Mouse (Mus musculus) testis, postnatal 14 days (tissue): ENCODE results near the gene Gmpr.
A peak's percentile ranks its signal among the peaks of the same experiment; 100 is the strongest.
"Not testable (repeated sequence)": the region's sequence is repeated elsewhere in the genome, so short reads cannot be mapped to it uniquely, and the experiment has no call there.

Experiments
- DNase-seq: peaks from one replicate; pipeline ENCODE4 v3.0.0; 2021; ENCODE audit warnings: low spot score

Gene Gmpr

DNA sequence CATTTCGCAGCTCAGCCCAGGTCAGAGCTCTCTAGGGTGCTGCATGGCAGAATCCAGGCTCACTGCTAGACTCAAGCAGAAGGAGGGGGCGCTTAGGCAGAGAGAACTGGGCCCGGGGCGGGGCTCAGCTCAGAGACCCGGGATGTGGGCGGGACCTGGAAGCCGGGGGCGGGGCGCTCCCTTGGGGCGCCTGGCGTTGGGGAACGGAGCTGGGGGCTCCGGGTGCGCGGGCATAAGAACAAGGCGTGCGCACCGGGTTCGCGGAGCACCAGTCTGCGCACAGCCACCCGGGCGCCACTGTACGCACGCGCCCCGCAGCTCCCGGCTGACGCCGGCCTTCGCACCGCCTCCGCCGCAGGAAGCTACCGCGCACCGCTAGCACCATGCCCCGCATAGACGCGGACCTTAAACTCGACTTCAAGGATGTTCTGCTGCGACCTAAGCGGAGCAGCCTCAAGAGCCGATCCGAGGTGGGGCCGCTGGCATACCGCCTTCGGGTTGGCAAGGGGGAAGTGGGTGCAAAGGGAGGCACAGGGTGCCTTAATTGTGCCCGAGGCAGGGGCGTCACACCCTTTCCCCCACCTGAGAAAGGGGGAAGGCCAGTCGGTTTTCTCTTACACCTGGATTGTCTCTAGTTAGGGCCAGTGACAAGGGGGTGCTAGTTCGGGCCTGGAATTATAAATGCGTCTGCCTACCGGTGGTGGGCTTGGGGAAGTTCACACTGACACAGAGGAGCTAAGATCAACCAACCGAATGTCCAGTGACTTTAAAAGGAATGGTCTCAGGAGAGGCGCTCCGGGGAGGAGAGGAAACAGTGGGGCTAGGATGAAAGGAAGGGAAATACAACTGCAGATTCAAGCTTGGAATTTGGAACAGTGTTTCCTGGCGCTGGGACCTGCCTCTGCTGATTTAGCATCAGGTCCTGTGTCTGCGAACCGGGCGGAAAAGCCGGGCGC is at the start of gene Gmpr:
Gmpr (plus strand) TSS at position 171 of the 956 bp plus-strand sequence.
- DNase-seq, result peak; percentile 72

DNA sequence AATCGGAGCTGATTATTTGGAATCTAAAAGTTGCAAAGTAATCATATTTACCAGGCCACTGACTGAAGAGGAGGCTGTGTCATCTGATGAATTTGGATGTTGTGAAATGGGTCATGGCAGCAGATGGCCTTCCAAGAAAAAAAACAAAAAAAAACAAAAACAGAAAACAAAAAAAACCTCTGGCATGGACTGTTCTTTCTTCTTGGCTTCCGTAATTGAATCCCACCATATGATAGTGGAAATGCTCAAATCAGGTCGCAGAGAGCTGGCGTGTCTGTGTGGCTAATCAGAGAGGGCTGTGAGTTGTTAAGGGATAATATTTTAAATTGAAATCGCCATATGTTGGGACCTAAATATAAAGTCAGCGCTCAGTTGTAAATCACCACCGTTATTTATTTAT is 49.8 kb upstream of the Gmpr start:
- DNase-seq, result no peak

DNA sequence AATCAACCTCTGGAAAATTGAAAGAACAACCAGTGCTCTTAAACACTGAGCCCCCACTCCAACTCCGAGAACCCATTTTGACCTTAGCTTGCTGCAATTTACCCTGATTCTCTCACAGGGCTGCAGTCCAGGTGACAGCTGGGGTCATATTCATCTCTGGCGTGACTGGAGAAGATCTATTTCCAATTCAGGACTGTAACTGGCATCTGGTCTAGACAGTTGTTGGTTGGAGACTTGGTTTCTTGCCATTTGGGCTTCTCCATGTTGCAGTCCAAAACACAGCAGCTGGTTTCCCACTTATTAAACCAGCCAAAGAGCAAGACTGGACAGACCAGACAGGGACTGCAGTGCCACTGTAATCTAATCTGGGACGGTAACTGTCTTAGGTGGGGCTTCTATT is 47.1 kb upstream of the Gmpr start:
- DNase-seq, result no peak

DNA sequence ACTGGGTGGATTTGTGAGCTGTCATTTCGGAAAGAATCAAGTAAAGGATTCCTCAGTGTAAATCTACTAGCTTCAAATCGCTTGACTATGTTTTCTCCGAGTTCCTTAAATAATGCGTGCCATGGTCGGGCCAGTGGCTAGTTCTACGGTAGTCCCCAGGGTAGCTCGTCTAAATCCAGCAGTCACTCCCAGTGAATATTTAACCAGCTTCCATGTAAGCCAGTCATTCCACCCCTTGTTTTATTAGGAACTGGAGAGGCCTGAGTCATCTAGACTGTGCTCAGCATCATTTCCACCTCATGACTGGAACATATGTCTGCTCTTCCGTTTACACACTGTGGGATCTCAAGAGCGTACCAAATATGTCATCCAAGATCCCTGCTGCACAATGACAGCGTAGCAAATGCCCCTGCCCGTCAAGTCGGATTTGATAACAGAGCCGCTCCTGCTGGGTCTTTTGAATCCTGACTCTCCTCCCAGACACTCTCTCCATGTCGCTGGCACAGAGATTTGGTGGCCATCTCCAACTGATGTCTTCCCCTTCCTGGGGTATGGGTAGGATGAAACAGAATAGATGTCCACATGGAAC is 45.8 kb upstream of the Gmpr start:
- DNase-seq, result no peak

- no peak for DNase-seq
Observed at GRCm38 (mm10) chr13:45465616-45466015, 41.6 kb upstream of the Gmpr start.

- no peak for DNase-seq
Observed at GRCm38 (mm10) chr13:45466031-45466519, 41.2 kb upstream of the Gmpr start.

- no peak for DNase-seq
Observed at GRCm38 (mm10) chr13:45468751-45469150, 38.5 kb upstream of the Gmpr start.

- DNase-seq, result no peak
Observed at GRCm38 (mm10) chr13:45469481-45470301, 37.6 kb upstream of the Gmpr start.

GRCm38 (mm10) chr13:45473311-45473710 is 33.9 kb upstream of the Gmpr start:
- DNase-seq, result no peak

- DNase-seq, result no peak
Observed at GRCm38 (mm10) chr13:45475297-45475696, 31.9 kb upstream of the Gmpr start.

GRCm38 (mm10) chr13:45477183-45477582 is 30.1 kb upstream of the Gmpr start:
- DNase-seq, result no peak

DNA sequence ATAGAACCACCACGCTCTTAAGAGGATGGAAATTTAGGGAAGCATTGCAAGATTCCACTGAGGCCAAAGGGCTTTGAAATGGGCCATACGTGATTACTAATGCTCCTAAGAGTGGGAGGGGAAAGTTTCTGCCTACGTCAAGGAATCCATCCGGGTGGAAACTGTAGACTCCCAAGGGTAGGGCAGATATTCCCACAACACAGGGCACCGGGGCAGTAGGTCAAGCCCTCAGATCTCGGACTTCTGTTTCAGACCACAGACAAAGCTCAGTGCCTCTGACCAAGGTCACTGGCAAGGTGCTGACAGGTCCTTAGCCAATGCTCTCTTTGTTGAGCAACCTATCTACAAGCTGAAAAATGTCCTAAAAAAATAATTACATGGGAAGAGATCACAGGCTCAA is 27.3 kb upstream of the Gmpr start:
- DNase-seq, result no peak

- DNase-seq, result no peak
Observed at GRCm38 (mm10) chr13:45483215-45483614, 24.0 kb upstream of the Gmpr start.

- DNase-seq, result not testable (repeated sequence)
Observed at GRCm38 (mm10) chr13:45483949-45484348, 23.3 kb upstream of the Gmpr start.

DNA sequence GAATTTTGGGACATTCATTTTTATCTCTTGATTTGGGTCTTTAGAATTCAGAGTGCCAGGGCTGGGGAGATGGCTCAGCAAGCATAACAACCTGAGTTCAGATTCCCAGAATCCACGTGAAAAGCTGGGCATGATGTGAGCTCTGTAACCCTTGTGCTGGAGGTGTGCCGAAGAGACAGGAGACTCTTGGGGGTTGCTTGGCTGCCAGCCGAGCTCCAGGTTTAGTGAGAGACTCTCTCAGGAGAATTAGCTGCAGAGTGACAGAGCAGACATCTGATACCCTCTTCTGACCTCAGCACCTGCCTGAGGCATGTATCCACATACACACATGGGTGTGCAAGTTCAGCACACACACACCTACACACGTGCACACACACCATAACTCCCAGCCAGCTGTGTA is 21.6 kb upstream of the Gmpr start:
- DNase-seq, result no peak

GRCm38 (mm10) chr13:45486598-45486997 is 20.6 kb upstream of the Gmpr start:
- peak; percentile 71 for DNase-seq

- DNase-seq, result no peak
Observed at GRCm38 (mm10) chr13:45491991-45492732, 15.1 kb upstream of the Gmpr start.

GRCm38 (mm10) chr13:45493846-45494245 is 13.4 kb upstream of the Gmpr start:
- DNase-seq, result no peak

- DNase-seq, result no peak
Observed at GRCm38 (mm10) chr13:45498623-45499022, 8.6 kb upstream of the Gmpr start.

GRCm38 (mm10) chr13:45499391-45499790 is 7.9 kb upstream of the Gmpr start:
- no peak for DNase-seq

- DNase-seq, result no peak
Observed at GRCm38 (mm10) chr13:45499906-45500305, 7.3 kb upstream of the Gmpr start.

- no peak for DNase-seq
Observed at GRCm38 (mm10) chr13:45502791-45503190, 4.5 kb upstream of the Gmpr start.
